In the genomic region with DNA sequence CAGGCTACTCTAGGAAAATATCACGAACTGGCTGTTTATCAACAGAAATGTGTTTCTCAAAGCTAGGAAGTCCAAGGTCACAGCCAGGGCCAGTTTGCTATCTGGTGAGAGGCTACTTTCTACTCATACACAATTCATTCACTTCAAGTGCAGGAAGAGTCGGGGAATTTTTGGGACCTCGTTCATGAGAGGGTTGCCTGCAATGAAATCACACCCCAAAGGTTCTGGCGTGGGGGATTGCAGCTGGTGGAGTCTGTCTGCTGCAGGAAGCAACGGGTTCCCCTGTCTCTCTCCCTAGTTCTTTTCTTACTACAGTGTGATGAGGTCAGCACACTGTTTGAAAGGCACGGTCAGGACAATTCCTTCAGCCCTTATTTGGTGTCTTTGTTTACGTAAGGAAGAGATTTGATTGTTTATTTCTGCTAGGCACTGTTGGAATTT, we compare ENCODE assay signal across 9 mouse cellular contexts. TPM values are rescaled to one million over a fixed set of nuclear protein-coding genes. Genes with fewer than 3 reads are reported as not detected.
DNase-seq lines count a peak whose midpoint lies in the region; ATAC-seq and TF ChIP-seq lines count a peak whose summit lies in the region.
"Had no signal": no experiment of that assay in that cellular context is flagged by ENCODE, and none has a peak within 500 bp of the region (broad histone marks: within the 10 kb centered on the region; RNA-seq: fewer than 3 reads in every experiment).

No protein-coding gene starts in this region.

- no peak overlapping the region for H3K4me3 ChIP-seq in midbrain, embryonic 10.5 days
- H3K4me3 ChIP-seq in midbrain, postnatal 0 days (ENCODE audit: low read depth, low read length): no peak overlapping the region
- H3K4me3 ChIP-seq in kidney, postnatal 0 days (replicated peaks; ENCODE audit: low read depth, low read length): no peak overlapping the region
- H3K4me3 ChIP-seq in stomach, embryonic 14.5 days (ENCODE audit: low read depth, low read length): no peak overlapping the region

- WGBS in midbrain, embryonic 10.5 days: 77% methylated on average over 7 of the region's 7 CpGs
- 68% methylated on average over 7 of the region's 7 CpGs for WGBS in midbrain, postnatal 0 days
- 26% methylated on average over 7 of the region's 7 CpGs for WGBS in kidney, postnatal 0 days
- 16% methylated on average over 7 of the region's 7 CpGs for WGBS in stomach, embryonic 14.5 days

- no peak overlapping the region for H3K9ac ChIP-seq in midbrain, postnatal 0 days (replicated peaks; ENCODE audit: low read length, poor library complexity, severe bottlenecking)
- no peak overlapping the region for H3K9ac ChIP-seq in kidney, postnatal 0 days (ENCODE audit: low read depth, low read length)
- H3K9ac ChIP-seq in stomach, embryonic 14.5 days (replicated peaks; ENCODE audit: low read depth, low read length): no peak overlapping the region

- ATAC-seq in midbrain, postnatal 0 days (ENCODE audit: low FRiP score): no peak
- no peak for ATAC-seq in kidney, postnatal 0 days (replicated peaks; ENCODE audit: low FRiP score, low read depth)
- no peak for ATAC-seq in stomach, embryonic 14.5 days (ENCODE audit: insufficient number of reproducible peaks, insufficient read depth, low FRiP score, low read depth)
- no peak for ATAC-seq in frontal cortex, adult (ENCODE audit: low TSS enrichment)

- H3K27me3 ChIP-seq in midbrain, embryonic 10.5 days (ENCODE audit: low read depth, poor library complexity, severe bottlenecking): peaks cover 2% of the 10 kb centered on the region; the same call in 1 of the 2 replicates
- H3K27me3 ChIP-seq in midbrain, postnatal 0 days (ENCODE audit: insufficient read depth, low read length): no peaks in the 10 kb centered on the region
- no peaks in the 10 kb centered on the region for H3K27me3 ChIP-seq in kidney, postnatal 0 days (ENCODE audit: insufficient read depth, low read length)
- no peaks in the 10 kb centered on the region for H3K27me3 ChIP-seq in stomach, embryonic 14.5 days (ENCODE audit: control insufficient read depth, insufficient read depth, low read length)

- TF ChIP-seq CTCF in midbrain, postnatal 0 days (IDR thresholded peaks at IDR 0.05): no peak
- no peak for TF ChIP-seq CTCF in kidney, postnatal 0 days (IDR thresholded peaks at IDR 0.05; ENCODE audit: low read depth)

- no peaks in the 10 kb centered on the region for H3K36me3 ChIP-seq in midbrain, embryonic 10.5 days
- no peaks in the 10 kb centered on the region for H3K36me3 ChIP-seq in midbrain, postnatal 0 days (ENCODE audit: insufficient read depth, low read length)
- no peaks in the 10 kb centered on the region for H3K36me3 ChIP-seq in kidney, postnatal 0 days (ENCODE audit: insufficient read depth, low read length)
- H3K36me3 ChIP-seq in stomach, embryonic 14.5 days (ENCODE audit: control insufficient read depth, insufficient read depth, low read length): no peaks in the 10 kb centered on the region

- peaks cover 44% of the 10 kb centered on the region for H3K4me1 ChIP-seq in midbrain, embryonic 10.5 days
- no peaks in the 10 kb centered on the region for H3K4me1 ChIP-seq in midbrain, postnatal 0 days (ENCODE audit: insufficient read depth, low read length)
- H3K4me1 ChIP-seq in kidney, postnatal 0 days (replicated peaks; ENCODE audit: insufficient read depth, low read length): peaks cover 6% of the 10 kb centered on the region
- peaks cover 24% of the 10 kb centered on the region for H3K4me1 ChIP-seq in stomach, embryonic 14.5 days (ENCODE audit: control insufficient read depth, insufficient read depth, low read length)

- H3K9me3 ChIP-seq in midbrain, embryonic 10.5 days (replicated peaks): no peaks in the 10 kb centered on the region
- no peaks in the 10 kb centered on the region for H3K9me3 ChIP-seq in midbrain, postnatal 0 days (ENCODE audit: low read length)
- H3K9me3 ChIP-seq in kidney, postnatal 0 days (replicated peaks; ENCODE audit: low read length): no peaks in the 10 kb centered on the region
- no peaks in the 10 kb centered on the region for H3K9me3 ChIP-seq in stomach, embryonic 14.5 days (ENCODE audit: control insufficient read depth, low read depth, low read length)

- H3K4me2 ChIP-seq in midbrain, postnatal 0 days (ENCODE audit: low read depth, low read length, poor library complexity, severe bottlenecking): no peak overlapping the region
- no peak overlapping the region for H3K4me2 ChIP-seq in kidney, postnatal 0 days (ENCODE audit: low read length)
- H3K4me2 ChIP-seq in stomach, embryonic 14.5 days (replicated peaks; ENCODE audit: low read depth, low read length): no peak overlapping the region

- peak; percentile 69 to 90 for DNase-seq in adrenal gland, adult (ENCODE audit: inconsistent age in 2 of 2, low spot score in 1 of 2)
- no peak for DNase-seq in adrenal gland, postnatal 4 days (ENCODE audit: low spot score in 2 of 2)
- peak; percentile 6 for DNase-seq in midbrain, embryonic 10.5 days (ENCODE audit: low spot score)
- DNase-seq in midbrain, postnatal 0 days (ENCODE audit: low spot score): no peak
- DNase-seq in kidney, postnatal 0 days (ENCODE audit: low spot score): peak; percentile 54
- DNase-seq in cerebellum, postnatal 14 days: no peak
- DNase-seq: gastrocnemius, postnatal 25 days had no signal

- no peak overlapping the region; the same call in 1 of the 2 replicates for H3K27ac ChIP-seq in midbrain, embryonic 10.5 days (replicated peaks)
- no peak overlapping the region for H3K27ac ChIP-seq in midbrain, postnatal 0 days (ENCODE audit: low read depth, low read length)
- H3K27ac ChIP-seq in kidney, postnatal 0 days: peak overlapping the region; percentile 25
- H3K27ac ChIP-seq in stomach, embryonic 14.5 days (ENCODE audit: low read length): peak overlapping the region; percentile 70

RNA-seq across cellular contexts. Expression of a gene that starts 48.8 kb away (rescaled TPM):
- 10 to 100 TPM; 27.6 to 31.0 TPM for total RNA-seq in adrenal gland, postnatal 4 days (2021)
- polyA plus RNA-seq in midbrain, embryonic 10.5 days (2016; fragmentation: Nextera tagmentation; extraction: Ambion mirVana): 37.3 and 40.7 TPM in 2 replicates
- 18.5 and 18.8 TPM in 2 replicates for total RNA-seq in midbrain, postnatal 0 days (2014; rRNA removed)
- polyA plus RNA-seq in midbrain, postnatal 0 days (2015; fragmentation: Nextera tagmentation; extraction: Ambion mirVana): 26.0 and 31.1 TPM in 2 replicates
- 38.2 and 40.0 TPM in 2 replicates for polyA plus RNA-seq in kidney, postnatal 0 days (2015; fragmentation: Nextera tagmentation; extraction: Ambion mirVana)
- polyA plus RNA-seq in stomach, embryonic 14.5 days (2014; fragmentation: Nextera tagmentation; extraction: Ambion mirVana): 44.2 and 54.1 TPM in 2 replicates

RNA-seq across cellular contexts. Expression of a gene that starts 57.4 kb away (rescaled TPM):
- 10 to 100 TPM; 19.4 to 22.0 TPM for total RNA-seq in adrenal gland, postnatal 4 days (2021)
- polyA plus RNA-seq in midbrain, embryonic 10.5 days (2016; fragmentation: Nextera tagmentation; extraction: Ambion mirVana): 0.82 and 1.1 TPM in 2 replicates
- 12.2 and 15.0 TPM in 2 replicates for total RNA-seq in midbrain, postnatal 0 days (2014; rRNA removed)
- 2.9 and 3.3 TPM in 2 replicates for polyA plus RNA-seq in midbrain, postnatal 0 days (2015; fragmentation: Nextera tagmentation; extraction: Ambion mirVana)
- 1.7 and 1.9 TPM in 2 replicates for polyA plus RNA-seq in kidney, postnatal 0 days (2015; fragmentation: Nextera tagmentation; extraction: Ambion mirVana)
- 0.98 and 1.6 TPM in 2 replicates for polyA plus RNA-seq in stomach, embryonic 14.5 days (2014; fragmentation: Nextera tagmentation; extraction: Ambion mirVana)

Comparison
In these comparisons a context has a peak if more than half of its experiments do, and no peak if none do; other contexts are left out.
1. DNase-seq: peak in adrenal gland, adult (2 of 2), midbrain, embryonic 10.5 days (single experiment) and kidney, postnatal 0 days (single experiment); none in adrenal gland, postnatal 4 days (0 of 2), midbrain, postnatal 0 days (single experiment) and cerebellum, postnatal 14 days (0 of 2).
2. H3K27ac ChIP-seq: peak in kidney, postnatal 0 days (single experiment) and stomach, embryonic 14.5 days (single experiment); none in midbrain, embryonic 10.5 days (single experiment) and midbrain, postnatal 0 days (single experiment).